Mouse (Mus musculus): ENCODE results near the gene Tanc1. TPM values are rescaled to one million over a fixed set of nuclear protein-coding genes. Genes with fewer than 3 reads are reported as not detected.
A peak's percentile ranks its signal among the peaks of the same experiment; 100 is the strongest.

Gene Tanc1
- polyA plus RNA-seq, 1 experiment from 2014 or later, result 52.3 TPM

DNA sequence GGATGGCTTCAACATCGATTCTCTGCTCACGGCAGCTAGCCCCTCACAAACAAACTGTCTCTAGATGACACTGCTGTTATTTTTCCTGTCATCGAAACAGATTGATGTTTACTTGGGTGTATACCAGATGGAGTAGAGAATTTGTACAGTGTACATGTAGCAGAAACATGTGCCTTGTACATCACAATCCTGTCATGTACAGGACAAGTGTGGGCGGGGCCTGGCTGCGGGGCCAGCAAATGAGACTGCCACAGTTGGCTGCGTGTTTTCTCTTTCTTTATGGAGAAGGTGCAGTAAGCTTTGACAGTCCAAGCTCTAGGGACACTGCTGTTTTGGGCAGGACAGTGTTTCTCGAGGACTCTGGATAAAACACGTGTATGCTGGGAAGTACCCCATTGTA, 127.2 kb downstream of the Tanc1 start:
- 78% methylated on average over 8 of the region's 8 CpGs for WGBS
- Histone ChIP-seq H3K4me2 (replicated peaks; ENCODE audit: low read depth, low read length) (no peak overlapping the region), H3K9ac (replicated peaks; ENCODE audit: low read length) (no peak overlapping the region), H3K36me3 (ENCODE audit: insufficient read depth, low read length) (no peaks in the 10 kb centered on the region), H3K4me3 (ENCODE audit: low read length) (no peak overlapping the region), H3K27ac (ENCODE audit: low read length) (0 out of 2 replicates have a peak overlapping the region, but pooled peaks have one; percentile 31), H3K4me1 (ENCODE audit: insufficient read depth, low read length) (peaks cover 38% of the 10 kb centered on the region), H3K27me3 (ENCODE audit: insufficient read depth, low read length) (no peaks in the 10 kb centered on the region), H3K9me3 (ENCODE audit: low read length) (no peaks in the 10 kb centered on the region; the same call in 1 of the 2 replicates)
- no peak for ATAC-seq (ENCODE audit: low FRiP score, low TSS enrichment)

DNA sequence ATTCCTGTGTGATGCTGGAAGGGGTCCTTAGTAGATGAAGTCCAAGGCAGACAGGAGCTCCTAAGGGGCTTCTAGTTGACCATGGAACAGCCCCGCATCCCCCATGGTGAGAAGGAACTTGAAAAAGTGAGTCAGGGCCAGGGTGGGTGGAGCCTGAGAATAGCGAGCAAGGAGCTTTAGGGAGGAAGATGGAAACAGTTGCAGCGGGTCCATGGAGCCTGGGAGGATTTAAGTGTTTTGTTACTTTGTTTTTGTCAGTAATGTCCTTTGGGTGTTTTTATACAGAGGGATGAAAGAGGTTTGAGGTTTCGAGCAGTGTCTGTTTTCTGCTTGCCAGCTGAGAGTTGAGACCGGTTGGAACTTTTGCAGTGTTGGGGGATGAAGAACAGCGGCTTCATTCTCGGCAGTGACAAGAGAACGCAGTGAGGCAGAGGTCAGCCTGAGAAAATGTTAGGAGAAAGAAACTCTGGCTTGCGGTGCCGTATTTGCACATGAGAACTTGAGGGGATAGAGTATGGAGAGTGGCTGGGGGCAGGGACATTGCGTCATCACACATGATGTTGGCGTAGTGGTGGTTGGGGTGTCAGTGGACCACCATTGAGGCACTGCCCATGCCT, 130.8 kb downstream of the Tanc1 start:
- WGBS, result 62% methylated on average over 12 of the region's 12 CpGs
- Histone ChIP-seq H3K4me2 (replicated peaks; ENCODE audit: low read depth, low read length) (no peak overlapping the region), H3K36me3 (ENCODE audit: insufficient read depth, low read length) (peaks cover 4% of the 10 kb centered on the region; the same call in 1 of the 2 replicates), H3K27ac (ENCODE audit: low read length) (peak overlapping the region; percentile 68), H3K9me3 (ENCODE audit: low read length) (no peaks in the 10 kb centered on the region; the same call in 1 of the 2 replicates), H3K4me1 (ENCODE audit: insufficient read depth, low read length) (peaks cover 34% of the 10 kb centered on the region), H3K9ac (replicated peaks; ENCODE audit: low read length) (peak overlapping the region; percentile 19; the same call in 1 of the 2 replicates), H3K27me3 (ENCODE audit: insufficient read depth, low read length) (no peaks in the 10 kb centered on the region), H3K4me3 (ENCODE audit: low read length) (no peak overlapping the region)
- ATAC-seq (ENCODE audit: low FRiP score, low TSS enrichment), result no peak

GRCm38 (mm10) chr2:59745428-59745827, 133.6 kb downstream of the Tanc1 start:
- WGBS, result 34% methylated on average over 6 of the region's 6 CpGs
- ATAC-seq (ENCODE audit: low FRiP score, low TSS enrichment), result no peak
- Histone ChIP-seq H3K27me3 (ENCODE audit: insufficient read depth, low read length) (no peaks in the 10 kb centered on the region), H3K4me3 (ENCODE audit: low read length) (no peak overlapping the region), H3K4me2 (replicated peaks; ENCODE audit: low read depth, low read length) (no peak overlapping the region), H3K9me3 (ENCODE audit: low read length) (no peaks in the 10 kb centered on the region; the same call in 1 of the 2 replicates), H3K9ac (replicated peaks; ENCODE audit: low read length) (no peak overlapping the region), H3K27ac (ENCODE audit: low read length) (0 out of 2 replicates have a peak overlapping the region, but pooled peaks have one; percentile 14), H3K36me3 (ENCODE audit: insufficient read depth, low read length) (peaks cover 4% of the 10 kb centered on the region; the same call in 1 of the 2 replicates), H3K4me1 (ENCODE audit: insufficient read depth, low read length) (peaks cover 39% of the 10 kb centered on the region)

- no peak for ATAC-seq (ENCODE audit: low FRiP score, low TSS enrichment)
- Histone ChIP-seq H3K9ac (replicated peaks; ENCODE audit: low read length) (0 out of 2 replicates have a peak overlapping the region, but pooled peaks have one; percentile 11), H3K4me1 (ENCODE audit: insufficient read depth, low read length) (peaks cover 40% of the 10 kb centered on the region), H3K4me3 (ENCODE audit: low read length) (no peak overlapping the region), H3K27me3 (ENCODE audit: insufficient read depth, low read length) (no peaks in the 10 kb centered on the region), H3K4me2 (replicated peaks; ENCODE audit: low read depth, low read length) (no peak overlapping the region), H3K27ac (ENCODE audit: low read length) (peak overlapping the region; percentile 34; the same call in 1 of the 2 replicates), H3K9me3 (ENCODE audit: low read length) (no peaks in the 10 kb centered on the region; the same call in none of the 2 replicates), H3K36me3 (ENCODE audit: insufficient read depth, low read length) (peaks cover 4% of the 10 kb centered on the region; the same call in 1 of the 2 replicates)
- 85% methylated on average over 9 of the region's 9 CpGs for WGBS
Measured at GRCm38 (mm10) chr2:59746070-59746469, 134.2 kb downstream of the Tanc1 start.

- H3K9ac ChIP-seq (replicated peaks; ENCODE audit: low read length), result no peak overlapping the region
- ATAC-seq (ENCODE audit: low FRiP score, low TSS enrichment), result no peak
- H3K4me1 ChIP-seq (ENCODE audit: insufficient read depth, low read length), result peaks cover 34% of the 10 kb centered on the region
- H3K9me3 ChIP-seq (ENCODE audit: low read length), result no peaks in the 10 kb centered on the region; the same call in none of the 2 replicates
- no peak overlapping the region for H3K27ac ChIP-seq (ENCODE audit: low read length)
- H3K27me3 ChIP-seq (ENCODE audit: insufficient read depth, low read length), result no peaks in the 10 kb centered on the region
- 89% methylated on average over 9 of the region's 9 CpGs for WGBS
- no peak overlapping the region for H3K4me3 ChIP-seq (ENCODE audit: low read length)
- H3K36me3 ChIP-seq (ENCODE audit: insufficient read depth, low read length), result peaks cover 9% of the 10 kb centered on the region; the same call in 1 of the 2 replicates
- H3K4me2 ChIP-seq (replicated peaks; ENCODE audit: low read depth, low read length), result no peak overlapping the region
Measured at GRCm38 (mm10) chr2:59747757-59748156, 135.9 kb downstream of the Tanc1 start.

GRCm38 (mm10) chr2:59749371-59749770, 137.5 kb downstream of the Tanc1 start:
- no peak for ATAC-seq (ENCODE audit: low FRiP score, low TSS enrichment)
- WGBS, result 46% methylated on average over 10 of the region's 10 CpGs
- H3K4me1 ChIP-seq (ENCODE audit: insufficient read depth, low read length), result peaks cover 32% of the 10 kb centered on the region
- no peaks in the 10 kb centered on the region for H3K27me3 ChIP-seq (ENCODE audit: insufficient read depth, low read length)
- H3K36me3 ChIP-seq (ENCODE audit: insufficient read depth, low read length), result peaks cover 9% of the 10 kb centered on the region; the same call in 1 of the 2 replicates
- no peak overlapping the region for H3K9ac ChIP-seq (replicated peaks; ENCODE audit: low read length)
- no peak overlapping the region for H3K27ac ChIP-seq (ENCODE audit: low read length)
- H3K4me3 ChIP-seq (ENCODE audit: low read length), result no peak overlapping the region
- H3K4me2 ChIP-seq (replicated peaks; ENCODE audit: low read depth, low read length), result no peak overlapping the region
- H3K9me3 ChIP-seq (ENCODE audit: low read length), result no peaks in the 10 kb centered on the region; the same call in 1 of the 2 replicates

- no peaks in the 10 kb centered on the region; the same call in 1 of the 2 replicates for H3K9me3 ChIP-seq (ENCODE audit: low read length)
- H3K9ac ChIP-seq (replicated peaks; ENCODE audit: low read length), result no peak overlapping the region
- peaks cover 5% of the 10 kb centered on the region; the same call in 1 of the 2 replicates for H3K36me3 ChIP-seq (ENCODE audit: insufficient read depth, low read length)
- no peak for ATAC-seq (ENCODE audit: low FRiP score, low TSS enrichment)
- no peak overlapping the region for H3K4me2 ChIP-seq (replicated peaks; ENCODE audit: low read depth, low read length)
- peaks cover 42% of the 10 kb centered on the region for H3K4me1 ChIP-seq (ENCODE audit: insufficient read depth, low read length)
- WGBS, result 69% methylated on average over 6 of the region's 6 CpGs
- H3K4me3 ChIP-seq (ENCODE audit: low read length), result no peak overlapping the region
- H3K27ac ChIP-seq (ENCODE audit: low read length), result 0 out of 2 replicates have a peak overlapping the region, but pooled peaks have one; percentile 32
- H3K27me3 ChIP-seq (ENCODE audit: insufficient read depth, low read length), result no peaks in the 10 kb centered on the region
Measured at GRCm38 (mm10) chr2:59751172-59751571, 139.3 kb downstream of the Tanc1 start.

- no peaks in the 10 kb centered on the region for H3K27me3 ChIP-seq (ENCODE audit: insufficient read depth, low read length)
- H3K4me1 ChIP-seq (ENCODE audit: insufficient read depth, low read length), result peaks cover 46% of the 10 kb centered on the region
- no peak for ATAC-seq (ENCODE audit: low FRiP score, low TSS enrichment)
- no peak overlapping the region for H3K4me2 ChIP-seq (replicated peaks; ENCODE audit: low read depth, low read length)
- H3K36me3 ChIP-seq (ENCODE audit: insufficient read depth, low read length), result peaks cover 5% of the 10 kb centered on the region; the same call in 1 of the 2 replicates
- H3K9me3 ChIP-seq (ENCODE audit: low read length), result no peaks in the 10 kb centered on the region; the same call in 1 of the 2 replicates
- no peak overlapping the region for H3K9ac ChIP-seq (replicated peaks; ENCODE audit: low read length)
- no peak overlapping the region for H3K4me3 ChIP-seq (ENCODE audit: low read length)
- H3K27ac ChIP-seq (ENCODE audit: low read length), result peak overlapping the region; percentile 27
- 56% methylated on average over 7 of the region's 7 CpGs for WGBS
Measured at GRCm38 (mm10) chr2:59752148-59752547, 140.3 kb downstream of the Tanc1 start.

DNA sequence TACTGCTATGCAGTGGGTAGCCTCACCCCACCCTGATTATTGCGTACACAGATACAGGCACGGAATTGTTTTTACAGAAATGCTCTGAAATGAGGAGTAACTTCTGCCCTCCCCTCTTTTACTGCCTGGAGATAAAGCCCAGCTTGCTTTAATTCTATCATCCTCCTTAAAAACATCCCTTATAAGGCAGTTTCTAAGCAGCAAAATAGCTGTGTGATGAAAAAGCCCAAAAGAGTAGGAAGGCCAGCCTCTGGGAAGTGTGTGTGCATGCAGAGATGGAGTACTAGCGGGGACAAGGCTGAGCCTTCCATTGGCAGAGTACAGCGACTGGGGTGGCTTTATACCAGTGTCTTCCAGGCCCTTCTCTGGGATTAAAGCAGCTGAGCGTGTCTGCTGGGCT, 140.9 kb downstream of the Tanc1 start:
- ATAC-seq (ENCODE audit: low FRiP score, low TSS enrichment), result no peak
- H3K4me1 ChIP-seq (ENCODE audit: insufficient read depth, low read length), result peaks cover 46% of the 10 kb centered on the region
- no peaks in the 10 kb centered on the region; the same call in 1 of the 2 replicates for H3K9me3 ChIP-seq (ENCODE audit: low read length)
- H3K4me2 ChIP-seq (replicated peaks; ENCODE audit: low read depth, low read length), result no peak overlapping the region
- peaks cover 5% of the 10 kb centered on the region; the same call in 1 of the 2 replicates for H3K36me3 ChIP-seq (ENCODE audit: insufficient read depth, low read length)
- H3K27ac ChIP-seq (ENCODE audit: low read length), result peak overlapping the region; percentile 65
- H3K4me3 ChIP-seq (ENCODE audit: low read length), result no peak overlapping the region
- H3K27me3 ChIP-seq (ENCODE audit: insufficient read depth, low read length), result no peaks in the 10 kb centered on the region
- no peak overlapping the region for H3K9ac ChIP-seq (replicated peaks; ENCODE audit: low read length)
- 68% methylated on average over 5 of the region's 5 CpGs for WGBS

Measured in kidney, embryonic 16.5 days (tissue).